Mouse (Mus musculus): ENCODE measurements around the gene Cyb561d2.

DNA sequence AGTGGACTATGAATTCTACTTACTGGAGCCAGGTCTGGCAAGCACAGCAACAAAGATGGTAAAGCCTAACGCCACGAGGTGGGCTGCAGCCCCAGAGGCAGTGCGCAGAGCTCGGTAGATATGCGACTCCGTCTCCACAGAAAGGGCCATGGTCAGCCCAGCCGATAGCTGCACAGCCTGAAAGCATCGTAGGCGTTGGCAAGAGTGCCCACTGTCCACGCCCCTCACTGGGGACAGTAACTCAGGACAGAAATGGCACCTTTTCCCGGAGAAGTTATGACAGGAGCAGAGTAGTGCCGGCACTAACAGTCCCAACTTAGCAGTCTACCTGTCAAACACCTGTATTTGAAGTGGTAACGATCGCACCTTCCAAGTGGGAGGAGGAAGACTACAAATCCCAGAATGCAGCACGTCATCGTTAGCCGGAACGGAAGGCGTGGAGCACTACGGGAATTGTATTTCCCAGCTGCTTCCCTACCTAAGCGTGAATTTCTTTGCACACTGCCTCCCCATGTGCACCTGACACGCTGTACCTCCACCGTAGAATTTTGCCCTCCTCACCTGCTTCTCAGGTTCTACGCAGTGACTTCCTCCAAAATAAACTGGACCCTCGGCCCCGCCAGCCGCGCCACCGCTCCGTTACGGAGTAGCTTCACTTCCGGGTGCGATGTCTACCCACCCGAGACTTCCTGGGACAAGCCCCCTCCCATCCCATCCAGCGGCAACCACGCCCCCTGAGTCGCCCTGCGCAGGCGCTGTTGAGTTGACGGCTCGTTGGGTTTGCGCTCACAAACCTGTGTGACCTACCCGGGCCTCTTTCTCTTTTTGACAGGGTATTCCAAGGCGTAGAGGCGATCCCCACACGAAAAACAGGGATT is at the start of gene Cyb561d2, which contains the start of gene Nprl2:
- TF ChIP-seq POLR2A (IDR thresholded peaks at IDR 0.05; ENCODE audit: control insufficient read depth, low read depth, low read length) (peak; percentile 61), CTCF (IDR thresholded peaks at IDR 0.05; ENCODE audit: control insufficient read depth, insufficient read depth, insufficient replicate concordance, low read depth, low read length) (no peak)

Measured in testis, adult 2 months (tissue).